Mouse (Mus musculus): ENCODE measurements around the gene Schip1.

DNA sequence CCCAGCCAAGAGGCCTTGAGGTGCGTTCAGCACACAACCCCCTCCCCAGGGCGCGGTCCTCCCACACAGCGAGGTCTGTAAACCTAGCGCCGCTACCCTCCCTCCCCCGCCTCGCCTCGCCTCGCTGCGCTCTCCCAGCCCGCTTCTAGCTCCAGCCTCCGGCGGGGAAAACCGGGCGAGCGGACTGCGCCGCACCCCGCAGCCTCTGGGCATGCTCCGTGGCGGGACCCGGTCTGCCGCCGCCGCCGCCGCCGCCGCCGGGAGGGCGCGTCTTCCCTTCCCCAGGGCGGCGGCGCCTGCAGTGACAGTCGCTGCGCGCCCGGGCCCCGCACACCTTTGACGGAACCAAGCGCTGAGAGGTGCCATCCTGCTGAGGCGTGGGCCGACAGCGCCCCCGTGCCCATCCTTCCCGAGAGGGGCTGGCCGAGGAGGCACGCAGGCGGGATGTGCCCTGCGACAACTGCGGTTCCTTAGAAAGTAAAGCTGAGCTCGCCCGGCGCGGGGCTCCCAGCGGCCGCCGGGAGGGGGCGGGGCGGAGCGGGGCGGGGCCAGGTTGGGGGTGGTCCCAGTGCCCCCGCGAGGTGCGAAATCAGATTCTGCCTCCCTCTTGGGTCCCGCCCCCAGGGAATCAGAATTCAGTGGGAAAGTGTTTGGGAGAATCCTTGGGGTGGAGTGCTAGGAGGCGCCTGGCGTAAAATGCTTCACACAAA, 429.1 kb downstream of the Schip1 start:
- TF ChIP-seq POLR2A (IDR thresholded peaks at IDR 0.05; ENCODE audit: borderline replicate concordance, control insufficient read depth, low read depth, low read length) (no peak), CTCF (IDR thresholded peaks at IDR 0.05; ENCODE audit: control insufficient read depth, insufficient read depth, low read length) (no peak)

All from bone marrow, adult 2 months (tissue).